Mouse (Mus musculus) Patski (cell line): ENCODE measurements at regions not wholly inside any gene's neighbourhood (a gene's known extent, or its start where the extent isn't known, plus 50 kb on each side); places are given as distances from the start of the nearest gene placed in this dataset.

ENCODE experiments used
- ATAC-seq: fragments of 100-300 bp; one replicate; pipeline ENCODE4 v1.8.0; 2021
- CTCF ChIA-PET: fragments of 350-600 bp; sonication (Branson Sonifier 250); formaldehyde crosslinking; loops from one replicate; lab custom pipeline; 2022; ENCODE audit warnings: inconsistent platforms; lab: Charles Lee
- POLR2A ChIA-PET: fragments of 350-600 bp; sonication (Branson Sonifier 250); formaldehyde crosslinking; loops from one replicate; lab custom pipeline; 2022; ENCODE audit warnings: antibody characterized with exemption, inconsistent platforms; lab: Charles Lee
- DNase-seq: peaks from one replicate; pipeline ENCODE4 v3.0.0-alpha.2; 2011; ENCODE audit warnings: low read depth, low spot score
- H3K27me3 ChIP-seq: fragments of 371-371 bp; one replicate; pipeline ENCODE4 v1.5.1; 2021
- CTCF ChIP-seq: fragments of 100-300 bp; IDR thresholded peaks from one replicate; pipeline ENCODE4 v1.5.1; 2021
- in situ Hi-C: fragments of 300-500 bp; cut with MboI; formaldehyde crosslinking; loops from 3 replicates; pipeline ENCODE4 v1.11.1; 2018; ENCODE audit warnings: low pct_unique_long_range_greater_than_20kb, mixed read lengths

GRCm38 (mm10) chr6:31208224-31208623, 190.3 kb upstream of the Mkln1 start:
- POLR2A ChIA-PET: no interaction called here

GRCm38 (mm10) chr6:31209411-31210139, 189.0 kb upstream of the Mkln1 start:
- CTCF ChIA-PET: interaction anchor here (2.3 kb wide), 1 partner anchor 181 kb away, joined by 5 read pairs; no protein-coding TSS in a partner anchor

More at GRCm38 (mm10) chr6:31208224-31208623, 190.3 kb upstream of the Mkln1 start:
- CTCF ChIA-PET: no interaction called here
- H3K27me3 ChIP-seq: no peaks in the 10 kb centered on the region
- DNase-seq: no peak
- in situ Hi-C loops: no loop called here
- ATAC-seq: no peak
- TF ChIP-seq CTCF: no peak

GRCm38 (mm10) chr6:31210209-31210714, 188.3 kb upstream of the Mkln1 start:
- H3K27me3 ChIP-seq: no peaks in the 10 kb centered on the region
- DNase-seq (no peak), ATAC-seq (no peak)
- in situ Hi-C loops: no loop called here
- ChIA-PET CTCF (interaction anchor here (2.3 kb wide), 1 partner anchor 181 kb away, joined by 5 read pairs; no protein-coding TSS in a partner anchor), POLR2A (no interaction called here)
- TF ChIP-seq CTCF: no peak

More at GRCm38 (mm10) chr6:31209411-31210139, 189.0 kb upstream of the Mkln1 start:
- POLR2A ChIA-PET: no interaction called here
- no peaks in the 10 kb centered on the region for H3K27me3 ChIP-seq
- no peak for ATAC-seq
- TF ChIP-seq CTCF: no peak
- DNase-seq: no peak
- in situ Hi-C loops: no loop called here

DNA sequence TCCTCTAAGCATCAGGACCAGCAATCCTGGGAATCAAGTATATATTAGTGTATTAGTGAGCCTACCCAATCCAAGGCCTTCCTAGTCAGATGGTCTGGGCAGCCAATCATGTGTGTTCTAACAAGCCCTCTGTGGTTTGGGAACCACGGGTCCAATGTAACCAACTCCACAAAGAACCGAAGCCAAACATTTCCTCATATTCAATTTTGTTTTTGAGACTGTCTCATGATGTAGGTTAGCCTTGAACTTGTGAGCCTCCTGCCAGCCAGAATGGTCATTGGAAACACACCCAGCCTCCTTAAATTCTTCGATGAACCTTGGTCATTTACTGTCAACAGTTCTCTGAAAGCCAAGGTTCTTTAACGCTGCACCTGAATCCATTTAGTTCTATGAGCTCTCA, 187.4 kb upstream of the Mkln1 start:
- in situ Hi-C loops: no loop called here
- ATAC-seq (no peak), DNase-seq (no peak)
- TF ChIP-seq CTCF: no peak
- H3K27me3 ChIP-seq: no peaks in the 10 kb centered on the region
- ChIA-PET CTCF (interaction anchor here (2.3 kb wide), 1 partner anchor 180 kb away, joined by 5 read pairs; no protein-coding TSS in a partner anchor), POLR2A (no interaction called here)

DNA sequence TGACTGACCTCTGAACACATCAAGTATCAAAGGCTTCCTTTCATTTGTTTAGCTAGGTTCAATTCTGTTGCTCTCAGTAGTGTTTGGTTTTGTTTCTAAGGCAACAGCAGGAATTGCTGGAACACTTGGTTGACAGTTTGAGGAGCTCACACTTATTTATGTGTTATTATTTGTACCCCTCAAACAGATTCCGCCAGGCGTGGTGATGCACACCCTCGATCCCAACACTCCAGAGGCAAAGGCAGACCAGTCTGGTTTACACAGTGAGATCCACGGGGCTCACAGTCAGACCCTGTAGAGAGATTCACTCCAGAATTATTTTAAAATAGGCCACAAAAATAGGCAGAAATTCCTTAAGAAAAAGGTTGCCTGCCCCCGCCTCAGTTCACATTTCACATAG, 186.9 kb upstream of the Mkln1 start:
- ChIA-PET CTCF (interaction anchor here (1.2 kb wide), 1 partner anchor 180 kb away, joined by 3 read pairs; no protein-coding TSS in a partner anchor), POLR2A (no interaction called here)
- no peaks in the 10 kb centered on the region for H3K27me3 ChIP-seq
- DNase-seq (no peak), ATAC-seq (no peak)
- no peak for TF ChIP-seq CTCF
- in situ Hi-C loops: no loop called here

DNA sequence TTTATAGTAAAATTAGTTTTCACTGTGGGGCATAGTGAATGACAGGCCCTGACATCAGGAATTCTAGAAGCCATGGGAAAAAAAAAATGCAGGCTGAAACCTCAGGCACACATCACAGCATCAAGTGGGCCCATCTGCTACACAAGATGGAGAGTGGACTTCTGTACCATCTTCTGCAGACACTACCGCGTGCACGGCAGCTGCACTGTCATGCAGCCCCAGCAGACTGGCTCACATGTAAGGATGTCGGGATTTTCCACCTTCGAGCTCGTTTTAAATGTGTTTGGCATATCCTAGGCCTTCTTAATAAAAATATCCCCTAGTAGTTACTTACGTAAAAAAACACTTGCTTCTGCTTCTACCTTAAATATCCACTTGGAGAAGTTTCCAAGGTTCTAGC, 186.5 kb upstream of the Mkln1 start:
- no peak for TF ChIP-seq CTCF
- CTCF ChIA-PET: interaction anchor here (1.2 kb wide), 1 partner anchor 180 kb away, joined by 3 read pairs; no protein-coding TSS in a partner anchor
- DNase-seq (no peak), ATAC-seq (no peak)
- H3K27me3 ChIP-seq: no peaks in the 10 kb centered on the region
- in situ Hi-C loops: no loop called here
- POLR2A ChIA-PET: no interaction called here

GRCm38 (mm10) chr6:31212694-31213093, 185.8 kb upstream of the Mkln1 start:
- ChIA-PET POLR2A (no interaction called here), CTCF (interaction anchor here (1.2 kb wide), 1 partner anchor 179 kb away, joined by 3 read pairs; no protein-coding TSS in a partner anchor)
- no peak for ATAC-seq
- in situ Hi-C loops: no loop called here
- DNase-seq: no peak
- H3K27me3 ChIP-seq: no peaks in the 10 kb centered on the region
- TF ChIP-seq CTCF: no peak

DNA sequence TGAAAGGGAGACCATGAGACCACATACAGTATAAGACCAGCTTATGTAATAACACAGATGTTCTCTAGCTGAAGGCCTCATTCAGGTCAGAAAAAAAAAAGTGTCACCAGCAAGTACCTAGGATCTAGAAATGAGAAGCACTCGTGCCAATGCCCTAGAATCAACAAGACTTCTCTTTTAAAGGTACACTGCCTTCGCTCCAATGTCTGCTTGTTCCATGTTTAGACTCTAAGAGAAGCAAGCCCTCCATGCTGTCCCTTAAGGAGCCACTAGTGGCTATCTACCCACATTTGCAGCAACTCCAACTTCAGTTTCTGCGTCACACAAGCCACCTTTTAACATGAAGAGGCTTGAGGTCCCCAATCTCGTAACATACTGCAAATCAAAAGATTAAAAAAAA, 185.4 kb upstream of the Mkln1 start:
- in situ Hi-C loops: no loop called here
- no peaks in the 10 kb centered on the region for H3K27me3 ChIP-seq
- no peak for ATAC-seq
- ChIA-PET CTCF (no interaction called here), POLR2A (no interaction called here)
- no peak for DNase-seq
- no peak for TF ChIP-seq CTCF

GRCm38 (mm10) chr6:31215661-31216060, 182.9 kb upstream of the Mkln1 start:
- no peaks in the 10 kb centered on the region for H3K27me3 ChIP-seq
- ChIA-PET CTCF (interaction anchor here (0.9 to 2.5 kb wide), 4 partner anchors 56 to 191 kb away, joined by 3 to 6 read pairs (median 3); no protein-coding TSS in a partner anchor), POLR2A (interaction anchor here (1.0 to 1.8 kb wide), 2 partner anchors 9 to 183 kb away, joined by 3 to 4 read pairs; partner anchors contain the start of gene Mkln1)
- DNase-seq: no peak
- in situ Hi-C loops: no loop called here
- ATAC-seq: no peak
- TF ChIP-seq CTCF: no peak

DNA sequence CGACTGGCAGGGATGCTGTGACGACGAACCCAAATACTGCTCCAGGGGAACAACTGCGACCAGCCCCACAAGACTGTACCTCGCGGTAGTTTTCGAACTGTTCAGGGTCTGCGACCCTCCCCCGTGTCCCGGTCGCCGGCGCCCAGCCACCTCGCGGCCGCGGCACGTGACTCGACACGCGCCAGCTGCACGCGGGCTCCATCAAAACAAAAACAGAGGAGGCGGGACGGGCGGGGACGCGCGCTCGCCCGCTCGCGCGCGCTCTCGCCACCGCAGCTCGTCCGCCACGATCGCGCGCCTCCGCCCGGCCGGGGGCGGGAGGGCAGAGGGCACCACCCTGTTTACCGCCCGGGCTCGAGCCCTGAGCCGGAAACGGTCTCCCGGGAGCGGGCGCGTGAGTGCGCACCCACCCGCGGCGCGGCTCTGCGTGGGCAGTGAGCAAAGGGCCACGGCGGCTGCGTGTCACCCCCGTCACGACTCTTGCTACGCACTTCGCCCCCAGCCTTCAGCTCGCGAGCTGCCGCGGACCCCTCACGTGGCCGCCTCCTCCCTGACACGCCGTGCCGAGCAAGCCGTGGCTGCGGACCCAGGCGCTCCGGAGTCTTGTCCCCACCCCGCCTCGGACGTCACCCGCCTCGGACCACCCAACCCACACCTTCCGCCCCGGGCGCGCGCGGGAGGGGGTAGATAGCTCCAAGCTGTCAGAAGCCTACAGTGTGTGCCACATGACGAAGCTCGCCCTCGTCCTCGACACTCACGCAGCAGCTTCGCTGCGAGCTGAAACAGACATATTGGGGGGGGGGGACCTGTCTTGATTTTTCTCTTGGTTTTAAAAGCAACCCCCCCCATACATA, 182.1 kb upstream of the Mkln1 start:
- DNase-seq (no peak), ATAC-seq (peak; percentile 45)
- no peak for TF ChIP-seq CTCF
- H3K27me3 ChIP-seq: no peaks in the 10 kb centered on the region
- ChIA-PET POLR2A (interaction anchor here (0.6 to 1.8 kb wide), 7 partner anchors 10 to 182 kb away, joined by 3 to 5 read pairs (median 4); partner anchors contain the start of gene Mkln1), CTCF (interaction anchor here (0.9 to 2.5 kb wide), 6 partner anchors 16 to 190 kb away, joined by 3 to 7 read pairs (median 3); no protein-coding TSS in a partner anchor)
- in situ Hi-C loops: no loop called here
